Mouse (Mus musculus) forebrain, embryonic 10.5 days (tissue): Measurements from ENCODE around the gene Gm14147. TPM values are rescaled to one million over a fixed set of nuclear protein-coding genes. Genes with fewer than 3 reads are reported as not detected.
"Not testable (repeated sequence)": the region's sequence is repeated elsewhere in the genome, so short reads cannot be mapped to it uniquely, and the experiment has no call there.

Experiments used
- DNase-seq: peaks from one replicate; pipeline ENCODE4 v3.0.0-alpha.2; 2017; ENCODE audit warnings: low spot score; ENCODE audit errors: extremely low spot score
- H3K27ac ChIP-seq: fragments of 300-500 bp; sonication (generic); 2 replicates; pipeline ENCODE4 v1.5.1; 2016; ENCODE audit warnings: mild to moderate bottlenecking
- H3K27me3 ChIP-seq: fragments of 300-500 bp; sonication (generic); 2 replicates; pipeline ENCODE4 v1.6.1; 2016; ENCODE audit warnings: mild to moderate bottlenecking; ENCODE audit not compliant: poor library complexity, severe bottlenecking
- H3K36me3 ChIP-seq: fragments of 300-500 bp; sonication (generic); replicated peaks from 2 replicates; pipeline ENCODE4 v1.6.1; 2016; ENCODE audit warnings: mild to moderate bottlenecking, moderate library complexity
- H3K4me1 ChIP-seq: fragments of 300-500 bp; sonication (generic); 2 replicates; pipeline ENCODE4 v1.6.1; 2016
- H3K4me3 ChIP-seq: fragments of 300-500 bp; sonication (generic); 2 replicates; pipeline ENCODE4 v1.5.1; 2016; ENCODE audit warnings: mild to moderate bottlenecking, moderate library complexity
- H3K9me3 ChIP-seq: fragments of 300-500 bp; sonication (generic); 2 replicates; pipeline ENCODE4 v1.6.1; 2016; ENCODE audit warnings: mild to moderate bottlenecking, moderate library complexity
- WGBS: fragments of 180-500 bp; shearing (Covaris S2); methylation state at CpG from one replicate; pipeline ENCODE4 v1.1.7; 2016; 5-methylcytosine and 5-hydroxymethylcytosine counted together
- polyA plus RNA-seq: library from polyadenylated mRNA; unstranded; fragments of >200 nt; fragmentation: Nextera tagmentation; extraction: Ambion mirVana; gene quantifications from 2 replicates; pipeline ENCODE4 v1.2.1, GENCODE M21; 2016

The Gm14147 gene
- polyA plus RNA-seq: not detected in 2 replicates

- H3K4me1 ChIP-seq, H3K27ac ChIP-seq, H3K36me3 ChIP-seq, DNase-seq, H3K27me3 ChIP-seq, H3K4me3 ChIP-seq: not testable (repeated sequence)
- no CpG with 5 or more reads among the region's 3 CpGs for WGBS
- H3K9me3 ChIP-seq: peaks cover 12% of the 10 kb centered on the region; the same call in 1 of the 2 replicates
Measured at GRCm38 (mm10) chr2:151097945-151098344, at the start of gene Gm14147. TSS of gene Gm14147 (plus strand) at chr2:151098245.

GRCm38 (mm10) chr2:151056637-151057036 lies 41.4 kb upstream of the Gm14147 start:
- Histone ChIP-seq H3K4me1 (no peaks in the 10 kb centered on the region), H3K27me3 (no peaks in the 10 kb centered on the region), H3K4me3 (no peak overlapping the region), H3K27ac (no peak overlapping the region), H3K9me3 (peaks cover 17% of the 10 kb centered on the region), H3K36me3 (no peaks in the 10 kb centered on the region)
- 79% methylated on average over 1 of the region's 1 CpGs for WGBS
- DNase-seq: no peak

- H3K27me3 ChIP-seq, H3K4me1 ChIP-seq, H3K27ac ChIP-seq, H3K36me3 ChIP-seq, DNase-seq, H3K4me3 ChIP-seq: not testable (repeated sequence)
- peaks cover 12% of the 10 kb centered on the region; the same call in 1 of the 2 replicates for H3K9me3 ChIP-seq
- WGBS: no CpG with 5 or more reads among the region's 3 CpGs
Measured at GRCm38 (mm10) chr2:151092250-151092649, 5.8 kb upstream of the Gm14147 start, which contains the start of gene Gm14151. TSS of gene Gm14151 (minus strand) at chr2:151092350.

Other genes with a start within 250 kb of the Gm14147 start
- 46.5 and 48.4 TPM in 2 replicates for gene Abhd12, start 193.5 kb upstream of the Gm14147 start, polyA plus RNA-seq
- 83.7 and 86.6 TPM in 2 replicates for gene Gins1, start 192.8 kb upstream of the Gm14147 start, polyA plus RNA-seq
- gene Ninl, start 58.9 kb upstream of the Gm14147 start, polyA plus RNA-seq: 25.7 and 28.5 TPM in 2 replicates
- gene Nanp, start 58.8 kb upstream of the Gm14147 start, polyA plus RNA-seq: 55.2 and 63.9 TPM in 2 replicates
- not detected in 2 replicates for gene Gm14151, start 5.9 kb upstream of the Gm14147 start, polyA plus RNA-seq